Mouse (Mus musculus) urinary bladder, adult 2 months (tissue): ENCODE data around the gene Nkd1. TPM values are rescaled to one million over a fixed set of nuclear protein-coding genes. Genes with fewer than 3 reads are reported as not detected.

Source experiments
- polyA plus RNA-seq: library from polyadenylated mRNA; depleted of rRNA; stranded (reverse); fragments of >200 nt; gene quantifications from 2 replicates; pipeline ENCODE4 v1.2.3, GENCODE M21; 2012; rRNA removed

Nkd1 gene
- polyA plus RNA-seq, 1 experiment: 65.2 TPM

Other genes starting within 250 kb of the Nkd1 start
- 15.0 and 15.2 TPM in 2 replicates for gene Adcy7, start 249.0 kb upstream of the Nkd1 start, polyA plus RNA-seq
- 45.6 and 46.4 TPM in 2 replicates for gene Brd7, start 159.2 kb upstream of the Nkd1 start, polyA plus RNA-seq
- 3.0 TPM in 2 replicates for gene Snx20, start 114.8 kb downstream of the Nkd1 start, polyA plus RNA-seq
- 0.47 and 0.52 TPM in 2 replicates for gene Nod2, start 126.0 kb downstream of the Nkd1 start, polyA plus RNA-seq
- gene Cyld, start 175.7 kb downstream of the Nkd1 start, polyA plus RNA-seq: 10.7 and 12.2 TPM in 2 replicates